Mouse (Mus musculus): ENCODE data around the gene Gramd1b. TPM values are rescaled to one million over a fixed set of nuclear protein-coding genes. Genes with fewer than 3 reads are reported as not detected.

Gene Gramd1b
- polyA plus RNA-seq, 1 experiment from 2014 or later: 4.2 TPM

DNA sequence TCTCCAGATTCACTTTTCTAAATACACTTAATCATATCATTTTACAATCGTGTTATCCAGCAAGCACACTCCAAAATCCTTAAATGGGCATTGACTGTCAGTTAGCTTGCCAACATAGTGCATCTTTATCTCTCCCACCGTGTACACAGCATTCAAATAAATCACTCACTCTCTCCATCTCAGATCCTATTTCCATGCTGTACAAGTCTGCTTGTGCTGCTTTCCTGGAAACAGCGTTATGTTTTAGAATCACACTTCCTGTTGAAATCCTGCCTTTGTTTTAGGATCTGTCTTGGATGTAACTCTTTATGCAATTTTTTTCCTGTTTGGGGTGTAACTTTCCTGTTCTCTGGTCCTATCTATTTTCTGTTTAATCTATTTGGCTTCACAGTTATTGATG lies 278.7 kb downstream of the Gramd1b start:
- H3K4me2 ChIP-seq (ENCODE audit: low read depth, low read length): no peak overlapping the region
- no peaks in the 10 kb centered on the region for H3K27me3 ChIP-seq (ENCODE audit: control insufficient read depth, insufficient read depth, low read depth, low read length)
- no peak overlapping the region for H3K9ac ChIP-seq (ENCODE audit: low read length)
- peak overlapping the region; percentile 36 for H3K27ac ChIP-seq (ENCODE audit: low read length)
- H3K36me3 ChIP-seq (ENCODE audit: control insufficient read depth, insufficient read depth, low read length): no peaks in the 10 kb centered on the region
- H3K4me1 ChIP-seq (replicated peaks; ENCODE audit: control insufficient read depth, insufficient read depth, low read length): no peaks in the 10 kb centered on the region
- no peak overlapping the region for H3K4me3 ChIP-seq (ENCODE audit: low read length)
- 37% methylated on average over 3 of the region's 3 CpGs for WGBS
- H3K9me3 ChIP-seq (ENCODE audit: control insufficient read depth, low read length): no peaks in the 10 kb centered on the region
- peak; percentile 45; the same call in 1 of the 2 replicates for ATAC-seq (ENCODE audit: low read depth)

DNA sequence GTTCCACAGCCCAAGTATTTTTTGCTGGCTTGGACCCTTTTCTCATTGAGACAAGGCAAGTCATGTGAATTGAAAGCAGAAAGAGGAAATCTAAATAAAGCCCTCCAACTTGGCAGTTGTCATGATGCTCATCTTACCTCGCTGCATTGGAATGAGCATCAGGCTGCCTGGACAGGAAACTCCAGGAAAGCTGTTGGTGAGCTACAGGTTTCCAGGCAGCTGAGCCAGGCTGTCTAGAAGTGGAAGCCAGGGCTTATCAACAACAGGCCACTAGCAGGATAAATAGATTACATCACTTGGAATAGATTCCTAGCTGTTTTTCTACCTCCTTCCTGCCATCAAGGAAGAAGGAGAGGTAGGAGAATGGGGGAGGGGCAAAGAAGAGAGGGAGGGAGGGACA lies 282.1 kb downstream of the Gramd1b start:
- H3K9me3 ChIP-seq (ENCODE audit: control insufficient read depth, low read length): no peaks in the 10 kb centered on the region

DNA sequence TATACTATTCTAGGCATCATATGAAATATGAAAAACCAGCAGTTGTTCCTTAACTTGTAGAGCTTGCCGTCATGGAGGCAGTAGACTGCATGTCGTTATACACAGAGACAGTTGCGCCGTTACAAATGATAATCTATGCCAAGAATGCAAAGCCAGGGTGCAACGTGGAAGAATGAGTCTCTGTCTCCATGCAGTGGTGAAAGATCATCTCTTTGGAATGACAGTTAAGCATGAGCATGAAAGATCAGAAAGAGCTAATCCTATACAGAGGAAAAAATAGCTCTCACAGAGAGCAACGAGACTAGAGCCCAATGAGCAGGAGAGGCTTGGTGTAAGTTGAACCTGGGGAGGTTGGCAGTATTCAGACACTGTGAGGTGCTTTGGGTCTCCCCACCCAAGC lies 284.5 kb downstream of the Gramd1b start:
- no peaks in the 10 kb centered on the region for H3K27me3 ChIP-seq (ENCODE audit: control insufficient read depth, insufficient read depth, low read depth, low read length)
- H3K4me2 ChIP-seq (ENCODE audit: low read depth, low read length): no peak overlapping the region
- 76% methylated on average over 6 of the region's 6 CpGs for WGBS
- H3K36me3 ChIP-seq (ENCODE audit: control insufficient read depth, insufficient read depth, low read length): no peaks in the 10 kb centered on the region
- no peak overlapping the region for H3K9ac ChIP-seq (ENCODE audit: low read length)
- H3K4me1 ChIP-seq (replicated peaks; ENCODE audit: control insufficient read depth, insufficient read depth, low read length): peaks cover 6% of the 10 kb centered on the region; the same call in 1 of the 2 replicates
- H3K9me3 ChIP-seq (ENCODE audit: control insufficient read depth, low read length): no peaks in the 10 kb centered on the region
- no peak overlapping the region for H3K4me3 ChIP-seq (ENCODE audit: low read length)
- ATAC-seq (ENCODE audit: low read depth): no peak
- no peak overlapping the region for H3K27ac ChIP-seq (ENCODE audit: low read length)

More for the DNA sequence above, 282.1 kb downstream of the Gramd1b start:
- no peaks in the 10 kb centered on the region for H3K4me1 ChIP-seq (replicated peaks; ENCODE audit: control insufficient read depth, insufficient read depth, low read length)
- WGBS: 47% methylated on average over 1 of the region's 1 CpGs
- H3K36me3 ChIP-seq (ENCODE audit: control insufficient read depth, insufficient read depth, low read length): no peaks in the 10 kb centered on the region
- H3K4me3 ChIP-seq (ENCODE audit: low read length): no peak overlapping the region
- ATAC-seq (ENCODE audit: low read depth): peak; percentile 51; the same call in 1 of the 2 replicates
- H3K27ac ChIP-seq (ENCODE audit: low read length): peak overlapping the region; percentile 54
- H3K4me2 ChIP-seq (ENCODE audit: low read depth, low read length): no peak overlapping the region
- no peak overlapping the region for H3K9ac ChIP-seq (ENCODE audit: low read length)
- H3K27me3 ChIP-seq (ENCODE audit: control insufficient read depth, insufficient read depth, low read depth, low read length): no peaks in the 10 kb centered on the region

DNA sequence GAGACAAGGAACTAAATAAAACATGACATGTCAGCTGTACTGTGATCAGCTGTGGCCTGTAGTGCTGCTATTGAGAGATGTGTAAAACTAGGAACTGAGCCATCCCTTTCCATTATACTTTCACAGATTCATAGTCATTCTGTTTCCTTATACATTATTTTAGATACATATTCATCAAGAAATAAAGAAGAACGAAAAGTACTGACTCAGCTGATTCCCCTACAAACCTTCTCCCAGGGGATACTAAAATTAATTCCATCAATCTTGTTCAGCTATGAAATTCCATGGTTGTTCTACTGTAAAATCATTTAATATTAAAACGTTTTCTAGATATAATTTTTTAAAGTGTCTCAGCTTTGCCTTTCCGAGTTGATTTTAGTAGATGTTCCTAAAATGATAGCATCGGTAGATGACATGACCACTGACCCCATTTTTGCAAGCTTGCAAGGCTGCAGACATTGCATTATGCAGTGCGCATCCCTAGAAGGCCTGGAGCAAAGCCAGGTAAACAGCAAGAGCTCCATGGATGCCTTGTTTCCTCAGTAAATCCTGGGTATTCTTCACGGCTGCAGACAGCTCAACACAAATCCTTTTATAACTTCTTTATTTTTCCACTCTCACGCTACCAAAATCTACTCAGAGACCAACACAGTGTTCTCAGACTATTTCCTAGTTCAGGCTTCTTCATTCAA lies 285.1 kb downstream of the Gramd1b start:
- no peak overlapping the region for H3K27ac ChIP-seq (ENCODE audit: low read length)
- no peak overlapping the region for H3K4me2 ChIP-seq (ENCODE audit: low read depth, low read length)

DNA sequence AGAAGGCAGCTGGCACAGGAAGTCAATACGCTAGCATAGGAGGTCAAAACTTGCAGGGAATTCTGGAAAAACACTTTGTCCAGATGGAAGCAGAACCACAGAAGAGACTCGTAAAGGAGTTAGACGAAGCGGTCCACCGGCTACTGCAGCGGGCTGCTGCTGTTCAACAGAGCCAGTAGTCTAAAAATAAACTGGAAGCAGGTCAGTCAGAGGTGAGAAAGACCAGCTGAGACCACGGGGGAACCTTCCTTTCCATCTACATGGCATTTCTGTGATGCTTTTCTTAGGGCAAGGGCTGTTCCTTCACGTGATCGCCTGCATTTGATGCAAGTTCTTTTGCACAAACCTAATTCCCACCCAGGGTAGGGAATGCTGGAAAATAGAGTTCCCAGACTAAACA lies 285.7 kb downstream of the Gramd1b start:
- H3K4me1 ChIP-seq (replicated peaks; ENCODE audit: control insufficient read depth, insufficient read depth, low read length): peaks cover 13% of the 10 kb centered on the region
- no peaks in the 10 kb centered on the region for H3K36me3 ChIP-seq (ENCODE audit: control insufficient read depth, insufficient read depth, low read length)
- no peaks in the 10 kb centered on the region; the same call in 1 of the 2 replicates for H3K27me3 ChIP-seq (ENCODE audit: control insufficient read depth, insufficient read depth, low read depth, low read length)
- no peak overlapping the region for H3K4me2 ChIP-seq (ENCODE audit: low read depth, low read length)
- no peak overlapping the region for H3K27ac ChIP-seq (ENCODE audit: low read length)
- no peak overlapping the region for H3K9ac ChIP-seq (ENCODE audit: low read length)
- ATAC-seq (ENCODE audit: low read depth): no peak
- no peaks in the 10 kb centered on the region for H3K9me3 ChIP-seq (ENCODE audit: control insufficient read depth, low read length)
- H3K4me3 ChIP-seq (ENCODE audit: low read length): no peak overlapping the region
- 38% methylated on average over 9 of the region's 9 CpGs for WGBS

More for the DNA sequence above, 285.1 kb downstream of the Gramd1b start:
- 76% methylated on average over 7 of the region's 7 CpGs for WGBS
- ATAC-seq (ENCODE audit: low read depth): no peak
- no peak overlapping the region for H3K4me3 ChIP-seq (ENCODE audit: low read length)
- H3K27me3 ChIP-seq (ENCODE audit: control insufficient read depth, insufficient read depth, low read depth, low read length): no peaks in the 10 kb centered on the region; the same call in 1 of the 2 replicates
- H3K4me1 ChIP-seq (replicated peaks; ENCODE audit: control insufficient read depth, insufficient read depth, low read length): peaks cover 11% of the 10 kb centered on the region
- no peak overlapping the region for H3K9ac ChIP-seq (ENCODE audit: low read length)
- H3K36me3 ChIP-seq (ENCODE audit: control insufficient read depth, insufficient read depth, low read length): no peaks in the 10 kb centered on the region
- no peaks in the 10 kb centered on the region for H3K9me3 ChIP-seq (ENCODE audit: control insufficient read depth, low read length)

Other genes with a start within 250 kb of the Gramd1b start
- not detected in 2 replicates for gene Gm21915, start 139.2 kb upstream of the Gramd1b start, polyA plus RNA-seq (2015; fragmentation: Nextera tagmentation; extraction: Ambion mirVana)
- 9.8 and 10.8 TPM in 2 replicates for gene Clmp, start 154.6 kb upstream of the Gramd1b start, polyA plus RNA-seq (2015; fragmentation: Nextera tagmentation; extraction: Ambion mirVana)

Measured in lung, embryonic 16.5 days (tissue).